Mouse (Mus musculus) kidney, adult 2 months (tissue): ENCODE measurements at regions not wholly inside any gene's neighbourhood (a gene's known extent, or its start where the extent isn't known, plus 50 kb on each side); places are given as distances from the start of the nearest gene placed in this dataset.

Experiments used
- CTCF ChIP-seq: fragments of 200-500 bp; conservative IDR thresholded peaks from 2 replicates; pipeline ENCODE4 v1.5.1; 2011; ENCODE audit warnings: low read depth, mild to moderate bottlenecking, control low read depth, low read length, moderate library complexity, mixed read lengths; ENCODE audit not compliant: insufficient read depth, insufficient read length
- POLR2A ChIP-seq: fragments of 200-500 bp; IDR thresholded peaks from one replicate; pipeline ENCODE4 v1.6.1; 2011; ENCODE audit warnings: low read depth, low read length, control low read depth

- TF ChIP-seq POLR2A (no peak), CTCF (no peak)
Measured at GRCm38 (mm10) chr13:37540980-37541531, 196.0 kb downstream of the Ly86 start.
